Mouse (Mus musculus) neutrophil, adult 5-6 weeks (primary cell): ENCODE data around the gene Metap1d. TPM values are rescaled to one million over a fixed set of nuclear protein-coding genes. Genes with fewer than 3 reads are reported as not detected.

Experiments used
- ATAC-seq: fragments of 151-379, 151-347 bp; 2 replicates; pipeline ENCODE4 v1.8.0; 2017; ENCODE audit warnings: mild to moderate bottlenecking, moderate TSS enrichment; ENCODE audit not compliant: insufficient number of reproducible peaks, poor library complexity, low FRiP score, severe bottlenecking; ENCODE audit errors: extremely low read depth
- total RNA-seq: library from RNA; stranded (forward); fragments of 200-1000 nt; gene quantifications from 2 replicates; pipeline ENCODE4 v1.2.3, GENCODE M21; 2017

Gene Metap1d
- total RNA-seq, 1 experiment from 2014 or later: 23.6 TPM

DNA sequence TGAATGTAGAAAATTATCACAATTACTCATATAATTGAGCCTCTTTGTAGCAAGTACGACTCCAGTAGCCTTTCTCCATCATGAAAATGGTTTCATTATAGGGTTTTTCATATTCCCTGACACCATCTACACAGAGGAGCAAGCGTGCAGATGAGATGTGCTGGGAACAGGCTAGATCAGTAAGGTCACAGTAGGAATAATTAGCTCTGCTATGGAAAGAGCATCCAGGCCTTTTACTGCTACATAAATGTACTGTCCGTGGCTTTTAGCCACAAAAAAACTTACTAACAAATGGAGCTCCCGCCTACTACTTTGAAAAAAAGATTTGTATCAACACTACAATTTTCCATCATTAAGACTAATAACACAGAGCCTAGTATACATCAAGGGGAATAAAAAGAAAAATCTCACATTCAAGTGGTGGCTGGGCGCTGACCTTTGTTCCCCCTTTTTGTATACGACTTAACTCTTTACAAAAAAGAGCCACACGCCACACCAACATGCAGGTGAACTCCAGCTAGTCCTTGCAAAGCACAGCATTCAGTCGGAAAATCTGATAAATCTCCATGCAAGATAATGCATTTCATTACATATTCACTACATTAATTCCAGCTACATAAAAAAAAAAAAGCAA lies 64.5 kb downstream of the Metap1d start:
- no peak for ATAC-seq

DNA sequence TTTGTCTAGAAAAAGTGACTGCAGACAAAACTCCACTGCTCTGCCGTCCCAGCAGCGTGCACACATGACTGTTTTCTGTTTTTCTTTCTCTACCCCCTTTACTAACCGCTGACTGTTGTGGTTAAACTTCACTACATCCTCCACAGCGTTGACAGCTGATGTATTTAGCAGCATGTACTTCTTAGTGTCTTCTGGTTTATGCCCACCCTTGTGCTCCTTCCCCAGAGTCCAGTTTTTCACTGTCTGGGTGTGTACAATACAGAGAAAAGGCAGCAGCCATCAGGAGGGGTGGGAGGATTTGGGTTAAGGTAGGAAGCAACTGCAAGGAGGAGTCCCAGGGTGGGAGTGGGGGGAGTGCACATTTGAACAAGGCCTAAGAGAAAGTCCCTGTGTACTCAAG lies 69.8 kb downstream of the Metap1d start:
- ATAC-seq: no peak

- no peak for ATAC-seq
These were observed 70.4 kb downstream of the Metap1d start for GRCm38 (mm10) chr2:71523431-71523830.

DNA sequence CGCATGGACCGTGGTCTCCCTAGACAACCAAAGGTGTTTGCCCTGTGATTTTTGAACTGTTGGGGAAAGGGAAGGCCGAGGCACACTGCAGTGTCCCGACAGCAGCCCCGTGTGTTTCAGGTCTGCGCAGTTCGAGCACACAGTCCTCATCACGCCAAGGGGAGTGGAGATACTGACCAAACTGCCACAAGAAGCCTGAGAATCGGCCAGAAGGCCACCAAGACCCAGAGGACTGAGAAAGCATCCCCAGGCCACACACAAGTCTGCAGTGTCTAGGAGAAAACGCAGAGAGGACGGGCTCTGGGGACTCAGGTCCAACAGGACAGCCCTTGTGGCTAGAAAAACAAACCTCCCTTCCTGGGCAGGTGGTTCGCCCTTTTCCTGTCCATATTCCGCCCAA lies 71.7 kb downstream of the Metap1d start:
- no peak for ATAC-seq

GRCm38 (mm10) chr2:71526595-71527322 lies 73.7 kb downstream of the Metap1d start:
- ATAC-seq: no peak

DNA sequence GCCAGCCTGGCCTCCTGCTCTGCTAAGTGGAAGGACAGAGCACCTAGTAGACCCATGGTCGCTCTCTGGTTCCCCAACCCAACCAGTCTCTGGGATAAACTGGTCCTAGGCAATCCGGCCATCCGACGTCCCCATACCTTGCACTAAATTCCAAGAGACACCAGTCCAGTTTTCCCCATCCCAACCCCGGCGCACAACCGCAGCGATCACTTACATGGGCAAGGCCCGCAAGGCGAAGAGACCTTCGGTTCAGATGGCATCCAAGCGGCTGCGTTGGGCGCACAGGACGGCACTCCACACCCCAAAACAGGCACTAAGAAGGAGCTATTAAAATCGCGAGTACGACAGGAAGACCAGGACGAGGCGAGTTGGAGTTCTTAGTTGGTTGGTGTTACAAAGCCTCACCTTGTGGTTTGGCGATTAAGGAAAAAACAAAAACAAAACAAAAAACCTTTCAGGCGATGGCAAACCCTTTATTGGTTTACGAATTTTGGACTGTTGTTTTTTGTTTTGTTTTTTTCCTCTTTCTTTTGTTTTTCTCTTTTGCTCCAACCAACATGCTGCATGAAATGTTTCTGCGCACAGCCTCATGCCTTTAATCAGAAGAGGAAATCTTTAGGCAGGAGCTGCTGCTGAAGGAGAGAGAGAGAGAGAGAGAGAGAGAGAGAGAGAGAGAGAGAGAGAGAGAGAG lies 74.4 kb downstream of the Metap1d start:
- ATAC-seq: no peak

GRCm38 (mm10) chr2:71528014-71528713 lies 75.1 kb downstream of the Metap1d start, which contains the start of gene Dlx1:
Gene Dlx1 (plus strand): TSS chr2:71528113.
- ATAC-seq: no peak

GRCm38 (mm10) chr2:71528714-71529510 lies 75.8 kb downstream of the Metap1d start:
- no peak for ATAC-seq

GRCm38 (mm10) chr2:71529511-71530351 lies 76.7 kb downstream of the Metap1d start:
- ATAC-seq: peak; percentile 42

DNA sequence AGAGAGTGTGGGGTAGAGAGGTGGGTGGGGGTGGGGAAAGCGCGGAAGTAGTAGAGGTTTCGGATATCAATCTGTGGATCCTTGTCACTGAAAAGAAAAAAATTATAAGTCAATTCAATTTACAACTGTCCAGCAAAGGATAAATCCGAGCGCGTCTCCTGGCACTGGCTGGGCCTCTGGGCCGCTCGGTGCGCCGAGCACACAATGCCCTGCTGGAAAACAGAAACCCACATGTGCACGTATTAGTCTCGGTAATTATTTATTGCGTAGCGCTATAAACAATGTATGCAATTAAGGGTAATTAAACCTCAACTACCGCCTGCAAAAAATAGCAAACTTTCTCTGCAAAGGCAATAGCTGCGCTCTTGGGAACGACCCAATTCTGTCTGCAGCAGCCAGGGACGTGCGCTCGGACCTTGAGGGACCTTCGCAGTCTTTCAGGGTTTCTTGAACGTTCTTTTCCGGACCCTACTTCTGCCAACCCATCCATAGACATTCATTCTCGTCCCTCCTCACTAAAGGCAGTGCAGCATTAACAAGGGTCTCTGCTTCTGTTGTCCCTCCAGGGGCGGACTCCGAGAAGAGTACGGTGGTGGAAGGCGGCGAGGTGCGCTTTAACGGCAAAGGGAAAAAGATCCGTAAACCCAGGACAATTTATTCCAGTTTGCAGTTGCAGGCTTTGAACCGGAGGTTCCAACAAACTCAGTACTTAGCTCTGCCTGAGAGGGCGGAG lies 77.5 kb downstream of the Metap1d start:
- ATAC-seq: no peak

DNA sequence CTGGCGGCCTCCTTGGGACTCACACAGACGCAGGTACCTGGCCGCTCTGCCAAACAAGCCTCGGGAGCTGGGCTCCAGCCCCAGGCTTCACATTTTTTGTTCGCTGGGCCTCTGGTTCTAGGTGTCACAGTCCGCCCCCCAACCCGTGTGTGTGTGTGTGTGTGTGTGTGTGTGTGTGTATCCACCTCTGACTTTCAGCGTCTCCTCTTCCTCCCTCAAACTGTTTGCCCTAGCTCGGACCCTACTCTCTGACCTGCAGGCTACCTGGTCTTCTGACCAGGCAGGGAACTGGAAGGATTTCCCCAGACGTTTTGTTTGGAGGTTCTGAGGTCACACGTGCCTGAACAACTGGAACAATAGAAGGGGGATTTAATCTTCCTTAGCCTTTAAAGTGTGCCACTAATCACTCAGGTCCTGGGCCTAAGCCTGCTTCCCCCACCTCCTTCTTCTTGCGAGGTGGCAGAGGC lies 78.1 kb downstream of the Metap1d start:
- no peak for ATAC-seq

DNA sequence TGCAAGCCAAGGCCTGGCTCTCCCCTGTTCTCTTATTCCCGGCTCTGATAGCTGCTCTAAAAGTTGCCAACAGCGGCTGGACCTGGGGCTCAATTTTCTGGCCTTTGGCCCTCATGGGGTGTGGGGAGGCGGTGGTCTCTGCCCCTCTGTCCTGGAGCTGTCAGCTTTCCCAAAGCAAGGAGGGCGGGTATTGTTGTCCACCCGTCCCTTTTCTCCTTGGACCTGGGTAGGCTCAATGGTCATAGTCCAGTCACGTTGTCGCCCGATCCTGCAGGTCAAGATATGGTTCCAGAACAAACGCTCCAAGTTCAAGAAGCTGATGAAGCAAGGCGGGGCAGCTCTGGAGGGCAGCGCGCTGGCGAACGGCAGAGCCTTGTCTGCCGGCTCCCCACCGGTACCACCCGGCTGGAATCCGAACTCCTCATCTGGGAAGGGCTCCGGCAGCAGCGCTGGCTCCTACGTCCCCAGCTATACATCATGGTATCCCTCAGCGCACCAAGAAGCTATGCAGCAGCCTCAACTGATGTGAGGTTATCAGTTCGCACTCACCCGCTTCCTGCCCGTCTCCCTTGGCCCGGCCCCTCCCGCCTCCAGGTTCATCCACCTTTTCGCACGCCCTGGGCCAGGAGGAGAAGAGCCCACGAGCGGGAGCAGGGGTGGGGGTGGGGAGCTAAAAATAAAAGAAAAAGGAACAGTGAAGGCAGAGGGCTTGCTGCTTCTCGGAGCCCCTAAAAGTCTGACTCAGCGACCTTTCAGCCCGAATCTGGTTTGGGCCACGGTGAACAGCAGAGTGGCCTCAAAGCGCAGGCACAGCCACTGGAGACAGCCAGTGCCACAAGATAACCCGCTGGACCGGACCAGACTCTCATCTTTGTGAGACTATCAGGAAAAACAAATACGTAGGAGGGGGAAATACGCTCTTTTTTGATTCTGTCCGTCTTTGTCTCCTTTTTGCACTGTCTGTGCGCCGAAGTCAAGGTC lies 79.2 kb downstream of the Metap1d start:
- ATAC-seq: no peak

- ATAC-seq: no peak
These were observed 80.0 kb downstream of the Metap1d start for GRCm38 (mm10) chr2:71533094-71533493.

GRCm38 (mm10) chr2:71534242-71535052 lies 81.4 kb downstream of the Metap1d start:
- ATAC-seq: no peak
